ENCODE assay signal across 20 mouse cellular contexts in genomic region chr2:77928352-77928751, GRCm38 (mm10). TPM values are rescaled to one million over a fixed set of nuclear protein-coding genes. Genes with fewer than 3 reads are reported as not detected.
DNase-seq lines count a peak whose midpoint lies in the region; ATAC-seq lines count a peak whose summit lies in the region.
"Had no signal": no experiment of that assay in that cellular context is flagged by ENCODE, and none has a peak within 500 bp of the region (broad histone marks: within the 10 kb centered on the region; RNA-seq: fewer than 3 reads in every experiment).

No protein-coding gene starts in this region.

- DNase-seq in frontal cortex, postnatal 25 days (ENCODE audit: low spot score in 2 of 2): no peak
- DNase-seq in left cerebral cortex, adult 18-20 months (ENCODE audit: low spot score in 2 of 2): peak; percentile 13 to 15
- no peak for DNase-seq in left cerebral cortex, adult 8-10 months (ENCODE audit: low spot score in 2 of 2)
- DNase-seq in 3T3-L1 (ENCODE audit: low read depth, low spot score): peak; percentile 73
- peak; percentile 54 for DNase-seq in brain, adult 2 months (ENCODE audit: low read depth, low spot score)
- no peak for DNase-seq in retina, embryonic 14.5 days (ENCODE audit: low spot score)
- DNase-seq: adrenal gland, adult 8-10 months; adrenal gland, postnatal 14 days; adrenal gland, postnatal 36 days; cerebellum, adult 11 months; cerebellum, adult 18-20 months; cerebellum, adult 8-10 months; cerebellum, adult 9-11 months; cerebellum, postnatal 14 days; cerebellum, postnatal 36 days; embryo, embryonic 11 days; forebrain, postnatal 0 days had no signal

- peak; percentile 88 for ATAC-seq in frontal cortex, adult (ENCODE audit: low TSS enrichment)
- ATAC-seq: forebrain, embryonic 13.5 days; forebrain, embryonic 15.5 days; forebrain, postnatal 0 days had no signal

RNA-seq across cellular contexts. Expression of gene Cwc22, which starts 17.8 kb away (rescaled TPM):
- 10 to 100 TPM; 27.3 to 29.3 TPM for total RNA-seq in left cerebral cortex, adult 18-20 months (2021)
- total RNA-seq in left cerebral cortex, adult 8-10 months (2022): 10 to 100 TPM; 24.0 to 29.0 (median 26.2) TPM

Comparison
In these comparisons a context has a peak if more than half of its experiments do, and no peak if none do; other contexts are left out.
1. DNase-seq: peak in left cerebral cortex, adult 18-20 months (2 of 2), 3T3-L1 (single experiment) and brain, adult 2 months (single experiment); none in frontal cortex, postnatal 25 days (0 of 2), left cerebral cortex, adult 8-10 months (0 of 2) and retina, embryonic 14.5 days (single experiment).